Mouse (Mus musculus) ES-E14 (cell line): ENCODE results near the gene Olfr768. TPM values are rescaled to one million over a fixed set of nuclear protein-coding genes. Genes with fewer than 3 reads are reported as not detected.
"Not testable (repeated sequence)": the region's sequence is repeated elsewhere in the genome, so short reads cannot be mapped to it uniquely, and the experiment has no call there.

ENCODE experiments used
- DNase-seq: peaks from one replicate; pipeline ENCODE4 v3.0.0-alpha.2; 2013; ENCODE audit warnings: low read depth, low spot score
- H3K27ac ChIP-seq: 2 replicates; pipeline ENCODE4 v1.5.1; 2012; ENCODE audit warnings: low read depth, mild to moderate bottlenecking, low read length, moderate library complexity, mixed read lengths; ENCODE audit not compliant: poor library complexity, insufficient read depth, severe bottlenecking
- H3K36me3 ChIP-seq: 2 replicates; pipeline ENCODE4 v1.6.1; 2012; ENCODE audit warnings: mild to moderate bottlenecking, low read length, moderate library complexity, mixed read lengths; ENCODE audit not compliant: control insufficient read depth, poor library complexity, insufficient read depth, severe bottlenecking
- H3K4me1 ChIP-seq, 2 experiments: fragments of 150-350 bp in 1 of 2; sonication (generic) in 1 of 2; 2 replicates each; pipeline ENCODE4 v1.6.1; 2012; ENCODE audit warnings: low read length in 2 of 2, mild to moderate bottlenecking in 1 of 2, mixed read lengths in 1 of 2; ENCODE audit not compliant: control insufficient read depth in 2 of 2, insufficient read depth in 2 of 2, poor library complexity in 1 of 2
- H3K4me3 ChIP-seq, 2 experiments: fragments of 150-350 bp in 1 of 2; sonication (generic) in 1 of 2; 2 replicates each; pipeline ENCODE4 v1.5.1; 2012; ENCODE audit warnings: low read length in 2 of 2, low read depth in 1 of 2, mild to moderate bottlenecking in 1 of 2, mixed read lengths in 1 of 2; ENCODE audit not compliant: insufficient read depth in 1 of 2, poor library complexity in 1 of 2, severe bottlenecking in 1 of 2
- H3K9ac ChIP-seq: 2 replicates; pipeline ENCODE4 v1.6.1; 2012; ENCODE audit warnings: low read depth, mild to moderate bottlenecking, low read length, mixed read lengths; ENCODE audit not compliant: poor library complexity, insufficient read depth, severe bottlenecking
- H3K9me3 ChIP-seq: fragments of 150-350 bp; sonication (generic); 2 replicates; pipeline ENCODE4 v1.6.1; 2012; ENCODE audit warnings: low read depth, mild to moderate bottlenecking, low read length; ENCODE audit not compliant: control insufficient read depth, insufficient read depth
- CHD2 ChIP-seq: IDR thresholded peaks from 2 replicates; pipeline ENCODE4 v1.6.1; 2014; ENCODE audit warnings: mild to moderate bottlenecking, low read depth, low read length, inconsistent platforms
- HCFC1 ChIP-seq: IDR thresholded peaks from 2 replicates; pipeline ENCODE4 v1.6.1; 2012; ENCODE audit warnings: low read length, inconsistent platforms, borderline replicate concordance; ENCODE audit not compliant: insufficient read depth
- MAFK ChIP-seq: IDR thresholded peaks from 2 replicates; pipeline ENCODE4 v1.6.1; 2014; ENCODE audit warnings: mild to moderate bottlenecking, low read depth, low read length, inconsistent platforms; ENCODE audit not compliant: insufficient read depth
- ZC3H11A ChIP-seq: IDR thresholded peaks from 2 replicates; pipeline ENCODE4 v1.6.1; 2012; ENCODE audit warnings: low read depth, mild to moderate bottlenecking, inconsistent platforms, low read length, borderline replicate concordance
- ZNF384 ChIP-seq: IDR thresholded peaks from 2 replicates; pipeline ENCODE4 v1.6.1; 2012; ENCODE audit warnings: low read depth, low read length, inconsistent platforms
- in situ Hi-C, 2 experiments: fragments of 600-800 bp; cut with MboI; formaldehyde crosslinking; loops; one replicate each; pipeline ENCODE4 v1.15.1; 2025; ENCODE audit warnings: low sequenced_read_pairs in 2 of 2, inconsistent platforms in 1 of 2; ENCODE audit not compliant: unreplicated experiment in 2 of 2
- total RNA-seq: library from RNA; depleted of rRNA; stranded (reverse); fragments of 300-350 nt; gene quantifications from 2 replicates; pipeline ENCODE4 v1.2.3, GENCODE M21; 2012; rRNA removed

The Olfr768 gene
- total RNA-seq, 1 experiment: not detected

DNA sequence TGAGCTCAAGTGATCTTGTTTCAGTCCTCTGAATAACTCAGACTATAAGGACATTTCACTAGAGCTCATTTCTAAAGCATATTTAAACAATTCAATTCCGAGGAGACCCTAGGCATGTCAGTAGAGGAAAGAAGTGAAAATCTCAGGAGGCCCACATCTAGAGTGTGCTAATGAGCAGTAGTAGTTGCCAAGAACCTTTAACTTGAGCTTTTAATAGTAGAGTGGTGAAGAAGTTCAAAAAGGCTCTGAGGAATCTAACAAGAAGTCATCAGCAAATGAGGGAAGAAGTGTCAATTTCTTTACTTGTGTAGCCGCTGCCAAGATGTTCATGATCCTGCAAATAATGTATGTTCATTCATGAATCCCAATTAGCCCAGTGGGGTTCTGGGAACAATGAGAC, 30.3 kb downstream of the Olfr768 start, which contains the start of gene Olfr766-ps1:
Olfr766-ps1 (minus strand) TSS at position 101 of the 400 bp plus-strand sequence.
- H3K36me3 ChIP-seq: no peaks in the 10 kb centered on the region
- DNase-seq: no peak
- no peak within 1 kb of the TSS for H3K4me3 ChIP-seq
- in situ Hi-C loops: no loop called here
- no peak for TF ChIP-seq ZNF384
- TF ChIP-seq MAFK: no peak
- no peak for TF ChIP-seq HCFC1
- no peak for TF ChIP-seq ZC3H11A
- TF ChIP-seq CHD2: no peak
- H3K4me1 ChIP-seq: no peaks in the 10 kb centered on the region
- no peak within 1 kb of the TSS for H3K9ac ChIP-seq
- no peak within 1 kb of the TSS for H3K27ac ChIP-seq
- no peaks in the 10 kb centered on the region for H3K9me3 ChIP-seq

DNA sequence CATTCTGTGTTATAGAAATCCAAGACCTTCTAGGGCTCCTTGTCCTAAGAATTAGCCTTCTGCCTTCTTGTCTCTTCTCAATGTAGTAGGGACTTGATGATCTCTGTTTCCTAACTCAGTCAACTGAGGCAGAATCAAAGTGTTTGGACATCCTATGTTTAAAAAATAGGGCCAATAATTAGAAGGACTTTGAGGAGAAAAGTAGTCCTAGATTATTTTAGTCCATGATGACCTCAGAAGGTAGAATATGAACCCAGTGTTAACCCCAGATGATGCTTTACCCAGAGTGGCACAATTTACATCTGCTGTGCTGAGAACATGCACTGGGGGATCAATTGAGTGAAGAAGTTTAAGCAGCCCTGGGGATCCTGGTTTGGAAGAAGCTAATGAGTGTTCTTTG, 49.3 kb downstream of the Olfr768 start, which contains the start of gene Olfr765:
Olfr765 (minus strand) TSS at position 101 of the 400 bp plus-strand sequence.
- DNase-seq, H3K27ac ChIP-seq, H3K4me3 ChIP-seq, H3K9ac ChIP-seq, H3K36me3 ChIP-seq, H3K9me3 ChIP-seq, H3K4me1 ChIP-seq, in situ Hi-C loops: not testable (repeated sequence)

Other genes with a start within 250 kb of the Olfr768 start
- 3.1 and 4.6 TPM in 2 replicates for gene Gdf11, start 207.7 kb downstream of the Olfr768 start, total RNA-seq
- 158 and 226 TPM in 2 replicates for gene Cd63, start 198.4 kb downstream of the Olfr768 start, total RNA-seq
- gene Rdh5, start 176.5 kb downstream of the Olfr768 start, total RNA-seq: 3.9 and 6.8 TPM in 2 replicates
- 71.2 and 90.0 TPM in 2 replicates for gene Bloc1s1, start 175.3 kb downstream of the Olfr768 start, total RNA-seq
- 10.1 and 17.6 TPM in 2 replicates for gene Itga7, start 165.6 kb downstream of the Olfr768 start, total RNA-seq
- 0.26 and 0.58 TPM in 2 replicates for gene Mettl7b, start 138.4 kb downstream of the Olfr768 start, total RNA-seq
- not detected in 2 replicates for gene Olfr9, start 109.9 kb downstream of the Olfr768 start, total RNA-seq
- gene Olfr763, start 88.6 kb downstream of the Olfr768 start, total RNA-seq: not detected in 2 replicates
- gene Olfr764-ps1, start 59.5 kb downstream of the Olfr768 start, total RNA-seq: not detected in 2 replicates
- not detected in 2 replicates for gene Olfr765, start 49.4 kb downstream of the Olfr768 start, total RNA-seq
- not detected in 2 replicates for gene Olfr766-ps1, start 30.4 kb downstream of the Olfr768 start, total RNA-seq
- not detected in 2 replicates for gene Olfr767, start 16.5 kb downstream of the Olfr768 start, total RNA-seq
- not detected in 2 replicates for gene Olfr769, start 18.5 kb upstream of the Olfr768 start, total RNA-seq
- gene Olfr770, start 39.6 kb upstream of the Olfr768 start, total RNA-seq: not detected in 2 replicates
- not detected in 2 replicates for gene Olfr771, start 65.4 kb upstream of the Olfr768 start, total RNA-seq
- gene Olfr772, start 78.5 kb upstream of the Olfr768 start, total RNA-seq: 0.21 TPM in 1 of 2 replicates, not detected in the other
- gene Olfr773, start 88.0 kb upstream of the Olfr768 start, total RNA-seq: not detected in 2 replicates
- not detected in 2 replicates for gene Olfr774, start 136.8 kb upstream of the Olfr768 start, total RNA-seq
- gene Olfr775, start 149.0 kb upstream of the Olfr768 start, total RNA-seq: not detected in 2 replicates
- gene Olfr776, start 159.8 kb upstream of the Olfr768 start, total RNA-seq: not detected in 2 replicates
- gene Olfr777, start 172.1 kb upstream of the Olfr768 start, total RNA-seq: not detected in 2 replicates
- gene Olfr780, start 218.7 kb upstream of the Olfr768 start, total RNA-seq: not detected in 2 replicates
- not detected in 2 replicates for gene Olfr781, start 229.5 kb upstream of the Olfr768 start, total RNA-seq
- gene Olfr782, start 249.5 kb upstream of the Olfr768 start, total RNA-seq: not detected in 2 replicates